Mouse (Mus musculus) right cerebral cortex, postnatal 25 days (tissue): ENCODE measurements around the gene Mamdc2.

Experiments
- DNase-seq: peaks from one replicate; pipeline ENCODE4 v3.0.0; 2022

Mamdc2 gene

DNA sequence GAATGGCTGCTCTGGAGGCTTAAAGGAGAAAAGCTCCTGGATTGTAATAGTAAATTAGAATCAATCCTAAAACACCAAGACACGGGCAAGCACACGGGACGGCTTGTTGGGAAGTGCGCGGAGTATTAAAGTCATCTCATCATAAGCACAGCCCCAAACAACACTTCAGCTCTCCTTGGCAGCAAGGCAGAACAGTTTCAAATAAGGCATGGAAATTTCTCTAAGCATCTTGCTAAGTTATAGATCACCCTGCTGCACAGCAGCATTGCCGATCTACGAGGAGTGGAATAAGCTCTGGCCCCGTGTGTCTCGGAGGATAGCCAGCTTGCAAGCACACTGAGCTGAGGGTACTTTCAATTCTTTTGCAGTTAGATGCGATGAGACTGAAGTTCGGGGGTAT is 13.8 kb downstream of the Mamdc2 start:
- no peak for DNase-seq

DNA sequence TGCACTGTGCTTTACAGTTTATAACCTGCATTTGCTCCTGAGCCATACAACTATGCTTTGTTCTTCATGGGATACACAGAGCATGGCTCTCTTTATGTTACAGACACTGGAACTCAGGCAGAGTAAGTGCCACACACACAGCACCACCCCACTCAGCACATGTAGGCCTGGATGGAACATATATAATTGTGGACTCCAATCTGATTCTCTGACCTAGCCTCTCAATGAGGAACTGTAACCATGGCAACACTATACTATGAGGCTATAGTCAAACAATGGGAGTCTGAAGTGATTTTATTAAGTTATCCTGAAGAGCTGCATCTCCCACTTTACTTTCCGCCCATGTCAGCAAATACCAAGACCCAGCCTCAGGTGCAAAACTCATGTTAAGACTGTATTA is 30.6 kb downstream of the Mamdc2 start:
- no peak for DNase-seq

DNA sequence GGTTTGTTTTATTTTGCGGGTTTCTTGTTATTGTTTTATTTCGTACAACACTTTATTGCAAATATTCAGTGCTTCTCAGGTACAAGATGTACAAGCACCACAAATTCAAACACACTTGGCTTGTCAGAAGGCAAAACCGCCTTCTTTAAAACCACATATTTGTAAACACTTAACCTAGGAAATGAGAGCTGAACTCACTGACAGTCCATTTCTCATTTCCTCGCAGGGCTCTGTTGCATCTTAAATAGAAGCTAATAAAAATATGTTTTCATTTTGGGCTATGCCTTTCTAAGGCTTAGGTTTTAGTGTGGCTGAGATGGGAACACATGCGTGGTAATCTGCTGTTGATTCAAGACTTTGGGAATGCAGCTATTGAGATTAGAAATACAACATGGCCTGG is 37.4 kb downstream of the Mamdc2 start:
- DNase-seq: no peak

DNA sequence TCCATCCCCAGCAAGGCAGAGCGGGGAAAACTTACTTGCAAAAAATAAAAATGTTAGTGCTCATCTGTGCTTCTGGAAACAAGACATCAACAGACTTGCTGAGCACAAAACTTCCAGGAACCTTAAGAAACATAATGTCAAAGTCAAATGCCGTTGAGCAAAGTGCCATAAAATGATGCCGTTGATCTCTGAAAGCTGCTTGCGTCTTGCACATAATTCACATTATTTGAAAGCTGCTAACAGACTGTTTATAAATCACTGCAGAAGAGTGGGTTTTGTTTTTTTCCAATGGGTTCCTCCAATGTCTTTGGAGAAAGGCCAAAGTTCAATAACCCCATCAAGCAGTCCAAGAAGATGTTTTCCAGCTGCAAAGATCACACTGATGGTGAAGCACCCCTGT is 37.9 kb downstream of the Mamdc2 start:
- DNase-seq: no peak

DNA sequence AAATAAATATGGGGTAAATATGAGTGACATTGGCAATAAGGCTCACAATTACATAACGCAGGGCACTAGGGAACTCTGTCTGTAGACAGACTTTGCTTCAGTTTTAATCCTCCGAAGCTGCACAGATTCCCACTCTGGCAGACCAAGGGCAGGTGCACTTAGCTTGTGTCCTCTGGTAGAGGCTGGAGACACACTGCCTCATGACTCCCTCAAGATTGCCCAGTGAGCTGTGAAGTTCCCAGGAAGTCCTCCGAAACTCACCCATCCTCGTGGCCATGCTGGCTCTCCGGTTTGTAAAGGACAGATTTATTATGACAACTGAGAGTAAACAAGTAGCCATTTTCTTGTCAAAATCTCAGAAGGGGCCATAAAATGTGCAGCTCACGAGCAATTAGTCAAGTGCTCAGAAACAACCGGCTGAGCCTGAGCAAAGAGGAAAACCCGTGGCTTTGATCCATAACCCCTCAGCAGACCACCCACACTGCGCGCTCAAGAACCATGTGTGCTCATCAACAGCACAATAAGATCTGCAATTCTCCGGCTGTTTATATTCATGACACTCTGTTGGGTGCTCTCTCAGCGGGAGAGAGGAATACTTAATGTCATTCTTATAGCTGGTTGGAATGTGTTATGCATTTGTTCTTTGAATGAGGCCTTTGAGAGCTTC is 46.6 kb downstream of the Mamdc2 start:
- no peak for DNase-seq

DNA sequence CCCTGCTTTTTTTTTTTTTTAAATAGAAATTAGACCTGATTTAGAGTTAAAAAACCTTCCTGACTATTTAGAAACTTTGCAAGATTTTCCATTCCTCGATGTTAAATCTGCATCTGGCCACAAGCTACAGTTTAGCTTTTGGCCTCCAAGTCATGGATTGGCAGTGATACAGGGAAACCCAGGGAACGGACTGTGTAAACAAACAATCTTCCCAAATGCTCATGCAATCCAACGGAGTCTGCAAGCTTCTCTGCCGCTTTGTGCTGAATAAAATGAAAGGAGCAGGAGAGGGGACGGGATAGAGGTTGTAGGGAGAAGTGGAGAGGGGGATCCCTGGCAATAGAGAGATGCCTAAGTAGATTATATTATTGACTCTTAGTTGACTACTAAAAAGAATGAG is 47.8 kb downstream of the Mamdc2 start:
- no peak for DNase-seq

DNA sequence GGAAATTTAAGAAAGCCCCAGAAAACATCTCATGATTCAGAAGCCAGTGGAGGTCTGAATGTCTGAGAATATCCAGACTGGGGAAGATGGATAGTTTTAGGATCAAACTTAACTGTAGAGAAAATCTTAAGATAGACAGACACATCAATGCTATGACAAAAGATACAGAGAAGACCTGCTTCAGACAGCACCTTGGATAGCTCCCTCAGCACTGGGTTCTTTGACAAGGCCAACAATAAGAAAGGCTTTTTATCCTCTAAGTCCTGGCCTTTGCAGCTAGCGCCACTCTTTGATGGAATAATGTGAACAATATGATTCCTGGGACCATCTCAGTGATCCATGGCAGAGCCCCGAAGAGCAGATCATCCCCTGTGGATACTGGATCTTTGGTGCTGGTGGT is 52.3 kb downstream of the Mamdc2 start:
- no peak for DNase-seq

DNA sequence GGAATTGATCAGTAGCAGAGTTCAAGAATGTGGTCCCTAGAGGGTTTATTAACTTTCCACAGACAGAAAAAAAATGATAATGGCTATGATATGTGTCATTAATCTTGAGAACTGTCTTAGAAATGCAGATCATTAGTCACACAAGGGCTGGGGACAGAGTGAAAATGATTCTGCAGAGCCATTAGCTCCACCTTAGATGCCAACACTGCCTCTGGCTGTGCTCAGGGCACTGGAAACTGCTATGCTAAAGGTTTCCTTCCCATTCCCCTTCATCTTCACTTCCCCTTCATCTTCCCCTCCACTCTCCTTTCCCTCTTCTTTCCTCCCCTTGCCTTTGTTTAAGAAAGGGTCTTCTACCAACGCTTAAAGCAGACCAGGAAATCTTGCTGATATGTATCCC is 53.6 kb downstream of the Mamdc2 start:
- no peak for DNase-seq

DNA sequence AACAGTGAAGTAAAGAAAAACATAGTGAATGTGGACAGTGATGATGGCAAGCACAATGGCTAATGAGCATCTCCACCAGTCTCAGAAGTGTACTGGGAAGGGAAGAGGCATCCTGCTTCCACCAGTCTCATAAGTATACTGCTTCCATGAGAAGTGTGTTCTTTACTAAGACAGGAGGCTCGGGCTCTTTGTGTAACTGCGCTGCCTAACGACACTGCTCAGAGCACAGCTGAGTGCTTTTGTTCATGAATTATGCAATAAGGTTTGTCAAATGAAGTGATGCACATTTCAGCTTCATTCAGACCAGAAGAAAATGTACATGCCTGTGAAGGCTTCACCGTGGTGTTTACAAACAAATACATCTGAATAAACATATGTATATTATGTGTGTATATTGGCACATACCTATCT is 59.4 kb downstream of the Mamdc2 start:
- DNase-seq: no peak

DNA sequence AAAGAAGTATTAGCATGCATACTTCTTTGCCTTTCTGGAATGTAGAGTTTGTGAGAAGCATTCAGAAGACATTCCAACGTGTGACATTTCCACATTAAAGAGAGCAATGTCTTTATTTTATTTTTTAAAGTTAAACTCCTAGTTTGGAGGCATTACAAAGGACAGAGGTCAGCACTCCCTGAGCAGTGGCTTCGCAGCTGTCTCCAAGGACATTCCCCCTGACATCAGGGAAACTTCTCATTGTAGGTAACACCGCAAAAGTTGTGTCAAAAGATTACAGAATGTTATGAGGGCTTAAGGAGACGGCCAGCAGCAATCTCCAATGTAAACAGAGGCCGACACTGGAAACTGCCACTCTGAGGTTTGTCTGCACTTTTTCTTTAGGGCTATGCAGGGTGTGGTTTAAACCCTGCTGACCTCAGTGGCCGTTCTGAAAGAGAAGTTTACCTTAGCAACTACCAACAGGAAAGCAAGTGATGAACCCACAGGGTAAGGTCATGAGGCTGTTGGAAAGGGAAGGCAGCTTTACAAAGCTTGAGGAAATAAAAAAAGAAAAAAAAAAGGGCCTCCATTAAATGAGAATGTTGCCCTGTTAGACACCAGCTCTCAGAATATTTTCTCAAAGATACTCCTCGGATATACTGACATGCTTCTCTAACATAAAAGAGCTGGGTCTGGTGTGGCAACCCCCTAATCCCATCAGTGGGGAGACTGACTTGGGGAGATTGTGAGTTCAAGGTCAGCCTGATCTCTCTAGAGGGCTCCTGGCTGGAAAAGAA is 60.0 kb downstream of the Mamdc2 start:
- no peak for DNase-seq

DNA sequence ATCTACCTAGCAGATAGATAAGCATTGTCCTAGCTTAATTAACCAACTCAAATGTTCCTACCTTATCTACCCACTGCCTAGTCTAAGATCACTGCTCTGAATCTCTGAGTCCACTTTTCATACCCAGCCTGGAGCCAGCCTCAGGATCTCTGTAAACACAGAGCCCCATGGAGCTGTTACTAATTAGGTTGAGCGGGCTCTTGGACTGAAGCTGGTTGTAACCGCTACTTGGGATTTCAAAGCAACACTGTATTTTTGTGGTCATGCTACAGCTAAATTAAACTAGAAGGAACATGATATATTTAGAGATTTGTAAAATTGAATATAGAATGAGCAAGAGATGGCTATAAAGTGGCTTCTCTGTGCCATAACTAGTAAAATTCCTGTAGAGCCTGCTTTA is 65.8 kb downstream of the Mamdc2 start:
- DNase-seq: no peak

DNA sequence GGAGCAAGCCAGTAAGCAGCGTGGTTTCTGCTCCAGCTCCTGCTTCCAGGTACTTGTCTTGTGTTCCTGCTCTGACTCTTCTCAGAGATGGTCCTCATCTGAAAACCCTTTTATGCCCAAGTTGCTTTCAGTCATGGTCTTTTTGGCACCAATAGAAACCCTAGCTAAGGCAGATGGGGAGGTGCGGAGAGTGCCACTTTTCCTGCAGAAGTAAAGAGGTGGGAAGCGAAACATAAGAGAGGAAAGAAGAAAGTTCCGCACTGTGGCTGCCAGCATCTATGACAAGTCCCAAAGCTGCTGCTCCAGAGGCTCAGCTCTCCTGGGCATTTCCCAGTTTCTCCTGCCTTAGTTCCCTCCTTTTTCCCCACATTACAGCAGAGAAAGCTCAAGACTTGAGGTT is 67.3 kb downstream of the Mamdc2 start:
- DNase-seq: no peak

DNA sequence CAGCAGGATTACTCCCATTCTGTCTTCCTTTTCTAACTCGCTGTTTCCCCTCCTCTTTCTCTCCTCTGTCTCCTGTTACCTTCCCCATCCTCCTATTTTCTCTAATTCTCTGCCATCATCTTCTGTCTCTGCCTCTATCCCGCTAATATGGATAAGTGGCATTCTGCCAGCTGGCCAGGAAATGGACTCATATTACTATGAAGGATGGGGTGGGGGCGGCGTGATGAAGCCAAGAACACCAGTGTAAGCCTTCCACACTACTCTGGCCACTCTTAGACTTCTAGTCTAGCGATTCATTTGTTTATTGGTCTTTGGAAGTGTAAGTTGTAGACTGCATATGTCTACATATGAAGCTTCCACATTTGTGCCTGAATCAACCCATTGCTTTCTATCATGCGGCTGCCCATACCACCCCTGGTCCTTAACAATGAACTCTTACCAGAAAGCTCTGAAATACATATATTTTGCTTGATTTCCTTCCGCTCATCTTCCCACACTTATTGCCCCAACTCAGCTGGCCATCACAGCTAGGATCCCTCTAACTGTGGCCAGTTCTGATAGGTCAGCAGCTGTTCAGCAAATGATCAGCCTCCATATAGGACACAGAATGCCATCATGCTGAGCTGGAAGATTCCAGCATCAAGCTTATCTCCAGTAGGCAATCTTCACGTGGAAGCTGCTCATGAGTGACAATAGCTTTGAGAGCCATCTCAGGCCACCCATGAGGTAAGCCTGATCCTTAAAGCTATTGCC is 68.3 kb downstream of the Mamdc2 start:
- no peak for DNase-seq

DNA sequence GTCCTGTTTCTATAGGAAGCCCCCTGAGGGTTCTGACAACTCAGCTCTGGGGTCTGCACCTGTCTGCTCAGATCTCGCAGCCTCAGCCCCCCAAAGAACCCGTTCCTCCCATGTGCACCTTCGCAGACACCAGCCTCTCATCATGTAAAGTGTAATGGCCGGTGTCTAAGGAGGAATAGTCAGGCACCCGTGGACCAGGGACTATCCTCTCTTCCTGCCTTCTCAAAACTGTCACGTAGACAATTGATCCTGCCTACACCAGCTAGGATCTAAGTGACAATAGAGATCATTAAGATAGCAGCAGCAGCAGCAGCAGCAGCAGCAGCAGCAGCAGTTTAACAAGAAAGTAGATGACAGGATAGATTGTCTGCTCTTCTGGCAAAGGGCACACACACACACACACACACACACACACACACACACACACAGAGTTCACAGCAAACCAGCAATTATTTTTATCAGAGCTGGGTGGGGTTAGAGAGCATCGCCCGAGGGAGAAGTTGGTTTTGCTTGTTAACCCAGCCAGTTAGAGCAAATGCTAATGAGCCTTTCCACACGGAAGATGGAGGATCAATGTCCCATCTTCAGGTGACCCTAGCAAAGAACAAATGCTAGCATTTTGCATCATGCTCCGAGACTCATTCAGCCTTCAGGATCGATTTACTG is 71.6 kb downstream of the Mamdc2 start:
- DNase-seq: no peak

DNA sequence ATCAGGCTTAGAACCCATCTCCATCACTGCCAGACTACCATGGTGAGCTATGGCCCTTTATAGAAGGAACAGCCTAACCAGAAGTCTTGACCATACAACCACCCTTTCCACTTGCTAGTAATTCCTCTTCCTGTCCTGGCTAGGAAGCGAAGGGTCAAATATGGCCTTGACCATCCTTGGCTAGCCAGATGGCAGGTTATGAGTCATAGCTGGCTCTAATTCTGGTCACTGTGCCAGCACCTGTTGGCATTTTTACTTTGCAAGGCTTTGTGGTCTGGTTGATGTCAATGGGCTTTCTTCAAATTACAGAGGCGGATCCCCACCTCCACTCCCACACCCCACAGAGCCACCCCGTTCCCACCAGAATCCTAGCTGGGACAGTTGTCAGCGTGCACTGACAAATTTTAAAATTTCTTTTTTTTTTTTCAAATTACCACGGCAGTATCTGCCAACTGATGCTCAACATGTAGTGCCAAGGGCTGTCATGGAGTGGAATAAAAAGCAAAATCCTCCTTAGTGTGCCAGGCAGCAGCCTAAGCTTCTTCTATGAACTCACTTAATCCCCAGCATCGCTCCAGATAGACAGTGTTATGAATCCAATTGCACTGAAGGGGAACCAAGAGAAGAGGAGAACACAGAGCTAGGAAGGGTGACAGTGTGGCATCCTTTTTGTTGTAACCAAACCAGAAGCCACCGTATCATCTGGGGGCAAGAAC is 73.1 kb downstream of the Mamdc2 start:
- no peak for DNase-seq

DNA sequence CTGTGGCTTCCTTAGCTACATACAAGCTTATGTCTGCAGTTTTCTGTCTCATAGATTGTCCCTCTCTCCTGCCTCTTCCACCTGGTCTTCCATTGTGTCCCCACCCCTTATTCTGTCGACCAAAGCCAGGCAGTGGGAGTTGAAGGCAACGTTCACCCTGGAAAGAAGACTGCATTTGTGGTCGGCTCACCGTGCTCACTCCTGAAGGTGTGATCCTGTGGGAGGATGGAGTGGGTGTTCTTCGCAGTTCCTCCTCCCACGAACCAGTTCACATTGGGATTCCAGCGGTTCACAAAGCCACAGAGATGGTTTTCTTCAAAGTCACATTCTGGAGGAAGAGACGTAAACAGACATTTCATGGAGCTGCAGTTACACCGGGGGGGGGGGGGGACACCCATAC is 74.5 kb downstream of the Mamdc2 start:
- DNase-seq: peak; percentile 27

DNA sequence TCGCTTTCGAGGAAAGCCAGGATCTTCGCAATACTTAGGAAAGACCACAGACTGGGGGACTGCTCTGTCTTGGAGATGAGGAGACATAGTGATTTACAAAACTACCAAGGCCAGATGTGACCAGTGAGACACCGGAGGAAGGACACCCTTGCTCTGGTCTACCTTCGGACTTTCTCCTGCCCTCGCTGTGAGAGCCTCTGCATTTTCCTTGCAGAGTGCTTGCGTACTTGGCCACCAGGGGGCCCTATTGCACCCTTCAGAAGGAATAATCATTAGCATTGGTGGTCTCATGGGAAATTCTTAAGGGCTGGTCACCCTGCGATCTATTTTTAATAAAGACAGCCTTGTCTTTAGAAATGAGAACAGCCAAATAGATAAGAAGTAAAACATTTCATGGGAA is 75.0 kb downstream of the Mamdc2 start:
- DNase-seq: peak; percentile 54

DNA sequence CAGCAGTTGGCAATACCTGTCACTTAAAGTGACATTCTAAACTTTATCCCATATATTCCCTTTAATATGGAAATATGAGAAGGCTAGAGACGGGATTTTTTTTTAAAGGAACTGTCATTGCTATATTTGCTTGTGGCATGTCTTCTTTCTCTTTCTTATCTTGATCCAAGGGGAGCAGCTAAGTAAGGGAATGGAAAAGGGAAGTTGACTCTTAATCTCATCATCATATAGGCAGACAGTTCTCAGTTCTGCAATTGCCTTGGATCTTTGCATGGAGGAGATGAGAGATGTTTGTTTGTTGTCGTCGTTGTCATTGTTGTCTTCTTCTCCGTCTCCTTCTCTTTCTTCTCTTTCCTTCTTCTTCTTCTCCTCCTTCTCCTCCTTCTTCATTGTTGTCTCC is 79.0 kb downstream of the Mamdc2 start:
- no peak for DNase-seq

DNA sequence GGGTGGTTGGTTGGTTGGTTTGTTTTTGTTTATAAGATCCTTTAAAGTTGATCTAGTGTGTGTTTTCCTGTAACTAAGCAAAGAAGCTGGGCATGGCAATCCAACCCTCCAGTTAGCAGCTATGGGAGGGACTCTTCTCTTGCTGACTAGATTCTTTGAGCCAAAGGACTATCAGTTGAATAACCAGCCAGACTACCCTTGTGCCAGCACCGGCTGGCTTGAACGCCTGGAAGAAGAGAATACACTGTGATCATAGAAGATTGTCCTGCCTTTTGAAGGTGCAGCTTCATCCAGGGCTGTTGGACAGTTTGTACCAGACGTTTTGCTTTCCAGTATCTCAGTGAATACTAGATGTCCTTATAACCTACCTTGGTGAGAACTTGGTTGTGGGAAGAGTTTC is 86.2 kb downstream of the Mamdc2 start:
- DNase-seq: no peak

DNA sequence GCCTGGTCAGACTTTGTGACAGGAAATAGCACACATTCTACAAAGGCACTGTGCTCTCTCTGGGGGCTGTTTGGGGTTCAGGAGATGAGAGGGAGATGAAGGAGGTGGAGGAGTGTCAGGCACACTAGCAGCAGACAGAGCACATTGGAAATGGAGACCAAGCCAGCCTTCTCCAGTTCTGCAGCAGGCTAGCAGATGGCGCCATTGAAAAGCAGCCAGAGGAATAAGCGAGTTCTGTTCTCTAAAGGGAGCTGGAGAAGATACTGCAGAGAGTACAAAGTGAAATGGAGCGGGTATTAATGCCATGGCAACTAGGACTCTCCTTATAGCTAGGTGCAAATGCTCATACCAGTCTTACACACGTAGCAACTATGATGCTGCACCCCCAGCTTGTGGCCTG is 87.1 kb downstream of the Mamdc2 start:
- peak; percentile 81 for DNase-seq

DNA sequence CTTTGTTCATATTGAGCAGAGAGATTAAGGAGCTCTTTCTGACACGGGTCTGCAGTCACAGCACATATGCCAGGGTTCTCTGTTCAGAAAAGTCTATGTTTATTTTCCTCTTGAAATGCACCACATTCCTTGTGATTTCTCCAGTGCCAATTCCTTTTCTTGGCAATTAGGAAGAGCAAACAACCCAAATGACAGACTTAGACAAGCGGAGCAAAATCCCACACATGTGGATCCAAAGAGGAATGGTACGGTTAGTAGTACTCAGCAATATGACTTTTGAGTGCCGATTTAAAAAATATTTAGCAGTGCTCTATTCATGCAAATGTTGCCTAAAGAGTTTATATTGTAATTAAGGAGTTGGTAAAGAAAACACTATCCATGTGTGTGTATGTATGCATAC is 87.7 kb downstream of the Mamdc2 start:
- no peak for DNase-seq

DNA sequence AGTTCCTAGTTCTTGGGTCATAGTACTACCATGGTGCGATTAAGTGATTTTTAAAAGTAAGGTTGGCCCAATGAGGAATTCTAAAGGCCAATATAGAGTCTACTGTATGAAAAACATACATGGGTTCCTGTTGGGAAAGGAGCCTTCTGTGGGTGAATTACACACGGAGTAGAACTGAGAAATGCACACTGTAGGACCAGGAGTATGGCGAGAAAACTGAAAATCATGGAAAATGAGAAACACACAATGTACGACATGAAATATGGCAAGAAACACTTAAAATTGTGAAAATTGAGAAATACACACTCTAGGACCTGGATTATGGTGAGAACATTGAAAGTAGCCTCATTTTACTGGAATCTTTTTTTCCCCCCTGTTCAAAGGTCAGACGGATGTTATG is 91.0 kb downstream of the Mamdc2 start:
- DNase-seq: no peak

DNA sequence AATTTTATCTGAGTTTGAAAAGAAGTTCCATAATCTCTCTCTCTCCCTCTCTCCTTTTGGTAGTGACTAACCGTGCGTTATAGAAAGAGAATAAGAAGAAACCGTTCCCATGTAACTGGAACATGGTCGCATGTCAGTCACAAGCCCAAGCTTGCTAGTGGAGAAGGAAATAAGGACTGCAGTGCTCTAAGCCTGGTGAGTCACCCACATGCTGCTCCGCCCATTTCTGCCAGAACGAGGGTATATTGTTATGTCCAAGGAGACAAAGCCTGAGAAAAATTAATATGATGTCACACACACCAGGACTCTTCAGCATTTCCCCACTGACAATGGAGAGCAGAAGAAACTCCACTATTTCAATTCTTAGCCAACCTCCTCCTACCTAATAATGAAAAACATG is 93.5 kb downstream of the Mamdc2 start:
- DNase-seq: no peak
